Mouse (Mus musculus) gastrocnemius, adult 18-20 months (tissue): ENCODE results near the gene Klra6. TPM values are rescaled to one million over a fixed set of nuclear protein-coding genes. Genes with fewer than 3 reads are reported as not detected.
"Not testable (repeated sequence)": the region's sequence is repeated elsewhere in the genome, so short reads cannot be mapped to it uniquely, and the experiment has no call there.

Experiments
- DNase-seq: peaks from one replicate; pipeline ENCODE4 v3.0.0; 2021; ENCODE audit warnings: low spot score
- long read RNA-seq, 2 experiments: library from polyadenylated mRNA; stranded (forward); transcript quantifications; one replicate each; pipeline ENCODE4 v2.0.0; 2021
- total RNA-seq, 2 experiments: library from RNA; stranded (reverse); gene quantifications; 2 replicates each; pipeline ENCODE4 v1.2.3; 2021

Klra6 gene
- total RNA-seq, result not detected
- long read RNA-seq, experiment 1, result 0 reads
- long read RNA-seq, experiment 2, result 0 reads

DNA sequence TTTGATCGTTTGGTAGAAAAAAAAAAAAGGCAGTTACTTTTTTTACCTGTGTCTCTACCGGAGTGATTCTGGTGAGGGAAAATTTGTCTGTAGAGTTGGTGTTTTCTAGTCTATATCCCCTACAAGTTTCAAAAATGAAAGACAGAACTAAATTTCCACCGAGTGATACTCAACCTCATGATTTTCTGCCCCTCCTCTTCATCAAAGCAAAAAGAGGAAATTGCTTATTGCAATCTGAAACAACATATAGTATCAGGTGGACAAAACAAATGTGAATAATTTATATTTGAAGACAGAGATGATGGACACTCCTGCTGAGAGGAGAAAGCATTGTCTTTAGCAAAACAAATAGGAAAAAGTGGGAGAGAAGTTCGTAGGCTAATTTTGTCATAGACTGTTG, at the start of gene Klra6:
Gene Klra6 (minus strand): TSS at position 101 of the 400 bp plus-strand sequence.
- DNase-seq, result no peak

DNA sequence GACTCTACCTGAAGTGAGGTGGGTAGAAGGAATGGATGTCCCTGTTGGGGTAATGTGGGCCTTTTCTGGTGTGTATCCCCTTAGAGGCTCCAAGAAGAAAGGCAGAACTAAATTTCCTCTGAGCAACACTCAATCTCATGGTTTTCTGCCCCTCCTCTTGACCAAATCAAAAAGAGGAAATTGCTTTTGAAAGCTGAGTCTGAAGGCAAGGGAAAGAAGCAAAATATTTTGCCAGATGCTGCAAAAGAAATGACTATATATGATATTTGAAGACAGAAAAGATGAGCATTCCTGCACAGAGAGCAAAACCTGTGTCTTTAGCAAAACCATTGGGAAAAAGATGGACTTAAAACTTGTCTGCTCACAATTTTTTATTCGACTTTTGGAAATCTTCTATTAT, 40.4 kb upstream of the Klra6 start, which contains the start of gene Klra4:
Gene Klra4 (minus strand): TSS at position 101 of the 400 bp plus-strand sequence.
- not testable (repeated sequence) for DNase-seq

DNA sequence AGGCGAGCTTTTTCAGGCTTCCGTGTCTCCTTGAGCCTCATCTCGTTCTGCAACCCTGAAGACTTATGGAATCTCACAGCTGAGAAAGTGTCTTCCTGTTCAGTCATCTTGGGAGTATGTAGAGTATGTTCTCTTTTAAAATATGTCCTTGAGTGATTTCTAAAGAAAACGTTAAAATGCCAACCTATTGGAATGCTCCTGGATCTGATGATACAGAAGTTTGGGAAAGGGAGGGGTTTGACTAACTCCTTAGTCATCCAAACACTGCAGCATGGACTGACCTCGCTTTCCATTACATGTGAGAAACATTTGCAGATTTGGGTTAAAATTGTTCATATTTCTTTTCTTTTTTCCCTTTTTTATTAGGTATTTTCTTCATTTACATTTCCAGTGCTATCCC, 38.4 kb upstream of the Klra6 start:
- no peak for DNase-seq

DNA sequence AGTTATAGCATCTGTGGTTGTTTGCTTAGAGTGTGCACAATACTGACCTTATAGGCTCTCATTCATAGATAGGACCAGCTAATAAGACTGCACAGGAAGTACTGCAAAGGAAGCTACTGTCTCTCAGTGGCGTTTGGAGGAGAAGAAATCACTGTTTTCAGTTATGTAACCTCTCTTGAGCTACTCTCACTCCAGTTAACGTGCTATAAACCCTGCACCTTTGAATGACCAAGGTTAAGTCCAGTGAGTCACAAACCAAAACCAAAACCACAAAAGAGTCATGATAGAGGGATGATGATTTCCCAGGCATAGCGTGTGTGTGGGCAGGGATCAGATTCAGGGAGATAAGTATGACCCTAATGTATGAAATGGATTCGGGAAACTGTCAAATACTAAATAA, 8.4 kb upstream of the Klra6 start:
- DNase-seq, result not testable (repeated sequence)

DNA sequence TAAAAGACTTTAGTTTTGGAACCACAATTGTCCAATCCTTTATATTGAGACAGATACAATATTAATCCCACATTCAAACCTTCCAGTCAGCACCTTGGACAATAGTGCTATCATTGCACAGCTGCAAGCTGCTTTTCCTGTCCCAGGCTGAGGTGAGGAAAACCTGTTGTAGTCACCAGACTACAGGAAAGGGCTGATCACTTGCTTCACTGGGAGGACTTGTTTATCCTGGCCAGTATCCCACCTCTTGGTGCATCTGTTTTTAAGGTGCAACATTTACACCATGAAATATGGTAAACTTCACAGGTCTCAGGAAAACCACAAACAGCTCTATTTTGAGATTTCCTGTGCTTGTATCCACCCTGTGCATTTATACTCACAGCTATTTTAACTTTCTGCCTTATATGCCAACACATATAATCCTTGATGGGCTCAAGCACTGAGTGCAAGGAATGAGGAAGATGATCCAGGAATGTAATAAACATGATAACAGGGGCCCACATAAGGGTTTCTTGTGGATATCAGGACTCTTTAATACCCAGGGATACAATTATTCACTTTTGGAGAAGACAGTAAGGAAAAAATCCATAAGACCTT, 4.8 kb upstream of the Klra6 start:
- not testable (repeated sequence) for DNase-seq

Other genes with a start within 250 kb of the Klra6 start
- gene Gm156, start 242.7 kb downstream of the Klra6 start, total RNA-seq, result not detected
- gene Gm17631, start 164.3 kb downstream of the Klra6 start, total RNA-seq, result not detected
- not detected for gene Klra17, start 150.3 kb downstream of the Klra6 start, total RNA-seq
- not detected for gene Klra5, start 109.3 kb downstream of the Klra6 start, total RNA-seq
- not detected for gene Klra4, start 40.3 kb upstream of the Klra6 start, total RNA-seq
- under 1 TPM in 1 of 2 experiments, not detected in 1; 0.31 TPM for gene Klra8, start 102.9 kb upstream of the Klra6 start, total RNA-seq
- gene Klra9, start 166.2 kb upstream of the Klra6 start, total RNA-seq, result under 1 TPM in 1 of 2 experiments, not detected in 1; 0.26 TPM
- not detected for gene Klra7, start 206.4 kb upstream of the Klra6 start, total RNA-seq